Mouse (Mus musculus): Measurements from ENCODE around the gene Fam126b. TPM values are rescaled to one million over a fixed set of nuclear protein-coding genes. Genes with fewer than 3 reads are reported as not detected.
"Not testable (repeated sequence)": the region's sequence is repeated elsewhere in the genome, so short reads cannot be mapped to it uniquely, and the experiment has no call there.

The Fam126b gene
- polyA plus RNA-seq, 1 experiment from 2014 or later: 8.4 TPM

- Histone ChIP-seq H3K9me3 (ENCODE audit: control insufficient read depth, low read length) (peaks cover 5% of the 10 kb centered on the region; the same call in 1 of the 2 replicates), H3K4me2 (ENCODE audit: low read depth, low read length) (no peak overlapping the region), H3K9ac (ENCODE audit: low read depth, low read length) (no peak overlapping the region), H3K27ac (replicated peaks; ENCODE audit: low read depth, low read length) (no peak overlapping the region), H3K4me1 (ENCODE audit: control insufficient read depth, insufficient read depth, low read length) (no peaks in the 10 kb centered on the region), H3K4me3 (ENCODE audit: low read depth, low read length) (no peak overlapping the region), H3K27me3 (replicated peaks; ENCODE audit: control insufficient read depth, insufficient read depth, low read length) (no peaks in the 10 kb centered on the region), H3K36me3 (ENCODE audit: control insufficient read depth, insufficient read depth, low read length) (no peaks in the 10 kb centered on the region)
- WGBS: 87% methylated on average over 4 of the region's 4 CpGs
- DNase-seq (ENCODE audit: low spot score) (no peak), ATAC-seq (ENCODE audit: low read depth) (no peak)
Measured at GRCm38 (mm10) chr1:58615146-58615545, 29.0 kb upstream of the Fam126b start.

GRCm38 (mm10) chr1:58614424-58614823 is 28.3 kb upstream of the Fam126b start:
- no peak overlapping the region for H3K27ac ChIP-seq (replicated peaks; ENCODE audit: low read depth, low read length)
- H3K4me2 ChIP-seq (ENCODE audit: low read depth, low read length): no peak overlapping the region
- peaks cover 5% of the 10 kb centered on the region; the same call in 1 of the 2 replicates for H3K9me3 ChIP-seq (ENCODE audit: control insufficient read depth, low read length)
- no peak for DNase-seq (ENCODE audit: low spot score)
- H3K4me1 ChIP-seq (ENCODE audit: control insufficient read depth, insufficient read depth, low read length): no peaks in the 10 kb centered on the region
- no peak for ATAC-seq (ENCODE audit: low read depth)
- no peaks in the 10 kb centered on the region for H3K27me3 ChIP-seq (replicated peaks; ENCODE audit: control insufficient read depth, insufficient read depth, low read length)
- H3K36me3 ChIP-seq (ENCODE audit: control insufficient read depth, insufficient read depth, low read length): no peaks in the 10 kb centered on the region
- WGBS: 57% methylated on average over 3 of the region's 3 CpGs
- no peak overlapping the region for H3K4me3 ChIP-seq (ENCODE audit: low read depth, low read length)
- no peak overlapping the region for H3K9ac ChIP-seq (ENCODE audit: low read depth, low read length)

GRCm38 (mm10) chr1:58613786-58614185 is 27.7 kb upstream of the Fam126b start:
- Histone ChIP-seq H3K4me3 (ENCODE audit: low read depth, low read length) (no peak overlapping the region), H3K27ac (replicated peaks; ENCODE audit: low read depth, low read length) (no peak overlapping the region), H3K9me3 (ENCODE audit: control insufficient read depth, low read length) (peaks cover 2% of the 10 kb centered on the region; the same call in 1 of the 2 replicates), H3K36me3 (ENCODE audit: control insufficient read depth, insufficient read depth, low read length) (no peaks in the 10 kb centered on the region), H3K27me3 (replicated peaks; ENCODE audit: control insufficient read depth, insufficient read depth, low read length) (no peaks in the 10 kb centered on the region), H3K4me2 (ENCODE audit: low read depth, low read length) (no peak overlapping the region), H3K9ac (ENCODE audit: low read depth, low read length) (no peak overlapping the region), H3K4me1 (ENCODE audit: control insufficient read depth, insufficient read depth, low read length) (no peaks in the 10 kb centered on the region)
- ATAC-seq (ENCODE audit: low read depth): no peak
- DNase-seq (ENCODE audit: low spot score): no peak
- WGBS: 80% methylated on average over 6 of the region's 6 CpGs

- 18% methylated on average over 1 of the region's 1 CpGs for WGBS
- H3K36me3 ChIP-seq (ENCODE audit: control insufficient read depth, insufficient read depth, low read length): no peaks in the 10 kb centered on the region
- no peaks in the 10 kb centered on the region for H3K4me1 ChIP-seq (ENCODE audit: control insufficient read depth, insufficient read depth, low read length)
- H3K4me3 ChIP-seq (ENCODE audit: low read depth, low read length): no peak overlapping the region
- no peak for ATAC-seq (ENCODE audit: low read depth)
- H3K4me2 ChIP-seq (ENCODE audit: low read depth, low read length): no peak overlapping the region
- H3K9ac ChIP-seq (ENCODE audit: low read depth, low read length): no peak overlapping the region
- DNase-seq (ENCODE audit: low spot score): no peak
- no peaks in the 10 kb centered on the region for H3K9me3 ChIP-seq (ENCODE audit: control insufficient read depth, low read length)
- H3K27me3 ChIP-seq (replicated peaks; ENCODE audit: control insufficient read depth, insufficient read depth, low read length): no peaks in the 10 kb centered on the region
- no peak overlapping the region for H3K27ac ChIP-seq (replicated peaks; ENCODE audit: low read depth, low read length)
Measured at GRCm38 (mm10) chr1:58610611-58611010, 24.5 kb upstream of the Fam126b start.

- Histone ChIP-seq H3K4me1 (ENCODE audit: control insufficient read depth, insufficient read depth, low read length) (no peaks in the 10 kb centered on the region), H3K9me3 (ENCODE audit: control insufficient read depth, low read length) (no peaks in the 10 kb centered on the region), H3K27me3 (replicated peaks; ENCODE audit: control insufficient read depth, insufficient read depth, low read length) (no peaks in the 10 kb centered on the region), H3K27ac (replicated peaks; ENCODE audit: low read depth, low read length) (no peak overlapping the region), H3K36me3 (ENCODE audit: control insufficient read depth, insufficient read depth, low read length) (no peaks in the 10 kb centered on the region), H3K4me2 (ENCODE audit: low read depth, low read length) (no peak overlapping the region), H3K4me3 (ENCODE audit: low read depth, low read length) (no peak overlapping the region), H3K9ac (ENCODE audit: low read depth, low read length) (no peak overlapping the region)
- DNase-seq (ENCODE audit: low spot score) (peak; percentile 20), ATAC-seq (ENCODE audit: low read depth) (no peak)
- WGBS: 80% methylated on average over 1 of the region's 1 CpGs
Measured at GRCm38 (mm10) chr1:58610166-58610565, 24.0 kb upstream of the Fam126b start.

GRCm38 (mm10) chr1:58609591-58609990 is 23.5 kb upstream of the Fam126b start:
- H3K4me1 ChIP-seq (ENCODE audit: control insufficient read depth, insufficient read depth, low read length); H3K27me3 ChIP-seq (replicated peaks; ENCODE audit: control insufficient read depth, insufficient read depth, low read length); H3K27ac ChIP-seq (replicated peaks; ENCODE audit: low read depth, low read length); ATAC-seq (ENCODE audit: low read depth); H3K36me3 ChIP-seq (ENCODE audit: control insufficient read depth, insufficient read depth, low read length); H3K4me2 ChIP-seq (ENCODE audit: low read depth, low read length); H3K4me3 ChIP-seq (ENCODE audit: low read depth, low read length); H3K9me3 ChIP-seq (ENCODE audit: control insufficient read depth, low read length); H3K9ac ChIP-seq (ENCODE audit: low read depth, low read length); DNase-seq (ENCODE audit: low spot score): not testable (repeated sequence)
- WGBS: 87% methylated on average over 5 of the region's 5 CpGs

- 73% methylated on average over 4 of the region's 4 CpGs for WGBS
- no peaks in the 10 kb centered on the region for H3K36me3 ChIP-seq (ENCODE audit: control insufficient read depth, insufficient read depth, low read length)
- H3K4me2 ChIP-seq (ENCODE audit: low read depth, low read length): no peak overlapping the region
- no peaks in the 10 kb centered on the region for H3K9me3 ChIP-seq (ENCODE audit: control insufficient read depth, low read length)
- ATAC-seq (ENCODE audit: low read depth) (no peak), DNase-seq (ENCODE audit: low spot score) (no peak)
- no peak overlapping the region for H3K27ac ChIP-seq (replicated peaks; ENCODE audit: low read depth, low read length)
- H3K9ac ChIP-seq (ENCODE audit: low read depth, low read length): no peak overlapping the region
- no peaks in the 10 kb centered on the region for H3K27me3 ChIP-seq (replicated peaks; ENCODE audit: control insufficient read depth, insufficient read depth, low read length)
- no peak overlapping the region for H3K4me3 ChIP-seq (ENCODE audit: low read depth, low read length)
- no peaks in the 10 kb centered on the region for H3K4me1 ChIP-seq (ENCODE audit: control insufficient read depth, insufficient read depth, low read length)
Measured at GRCm38 (mm10) chr1:58603738-58604137, 17.6 kb upstream of the Fam126b start.

GRCm38 (mm10) chr1:58602681-58603080 is 16.6 kb upstream of the Fam126b start:
- DNase-seq (ENCODE audit: low spot score) (no peak), ATAC-seq (ENCODE audit: low read depth) (no peak)
- no peak overlapping the region for H3K4me2 ChIP-seq (ENCODE audit: low read depth, low read length)
- H3K4me1 ChIP-seq (ENCODE audit: control insufficient read depth, insufficient read depth, low read length): no peaks in the 10 kb centered on the region
- 71% methylated on average over 4 of the region's 4 CpGs for WGBS
- H3K4me3 ChIP-seq (ENCODE audit: low read depth, low read length): no peak overlapping the region
- H3K9ac ChIP-seq (ENCODE audit: low read depth, low read length): no peak overlapping the region
- no peaks in the 10 kb centered on the region for H3K27me3 ChIP-seq (replicated peaks; ENCODE audit: control insufficient read depth, insufficient read depth, low read length)
- H3K36me3 ChIP-seq (ENCODE audit: control insufficient read depth, insufficient read depth, low read length): no peaks in the 10 kb centered on the region
- H3K27ac ChIP-seq (replicated peaks; ENCODE audit: low read depth, low read length): no peak overlapping the region
- no peaks in the 10 kb centered on the region for H3K9me3 ChIP-seq (ENCODE audit: control insufficient read depth, low read length)

- Histone ChIP-seq H3K27ac (replicated peaks; ENCODE audit: low read depth, low read length) (no peak overlapping the region), H3K4me3 (ENCODE audit: low read depth, low read length) (peak overlapping the region; percentile 77; the same call in 1 of the 2 replicates), H3K4me2 (ENCODE audit: low read depth, low read length) (peak overlapping the region; percentile 65), H3K36me3 (ENCODE audit: control insufficient read depth, insufficient read depth, low read length) (peaks cover 15% of the 10 kb centered on the region; the same call in 1 of the 2 replicates), H3K27me3 (replicated peaks; ENCODE audit: control insufficient read depth, insufficient read depth, low read length) (no peaks in the 10 kb centered on the region), H3K9me3 (ENCODE audit: control insufficient read depth, low read length) (no peaks in the 10 kb centered on the region), H3K4me1 (ENCODE audit: control insufficient read depth, insufficient read depth, low read length) (peaks cover 5% of the 10 kb centered on the region; the same call in 1 of the 2 replicates), H3K9ac (ENCODE audit: low read depth, low read length) (no peak overlapping the region)
- DNase-seq (ENCODE audit: low spot score): no peak
- WGBS: 75% methylated on average over 1 of the region's 1 CpGs
- no peak for ATAC-seq (ENCODE audit: low read depth)
Measured at GRCm38 (mm10) chr1:58587491-58587890, 1.4 kb upstream of the Fam126b start.
